Comparison of ENCODE assay signal across 30 mouse cellular contexts in the genomic region with DNA sequence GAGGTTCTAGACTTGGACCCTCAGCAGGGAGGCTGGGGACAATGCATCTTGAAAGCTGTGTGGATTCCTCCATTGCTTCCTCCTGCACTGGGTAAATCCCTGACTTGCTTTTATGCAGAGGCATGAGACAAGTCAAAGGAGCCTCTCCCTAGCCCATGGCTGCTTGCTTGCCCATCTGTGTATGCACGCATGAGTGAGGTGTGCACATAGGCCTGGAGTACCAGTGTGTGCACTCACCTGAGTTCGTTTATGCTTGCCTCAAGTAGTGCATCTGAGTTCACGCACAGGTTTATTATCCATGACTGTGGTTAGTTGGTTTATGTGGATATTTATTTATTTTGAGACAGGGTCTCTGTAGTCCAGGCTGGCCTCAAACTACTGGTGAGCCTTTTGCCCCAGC. TPM values are rescaled to one million over a fixed set of nuclear protein-coding genes. Genes with fewer than 3 reads are reported as not detected.
DNase-seq lines count a peak whose midpoint lies in the region; ATAC-seq lines count a peak whose summit lies in the region.
"Had no signal": no experiment of that assay in that cellular context is flagged by ENCODE, and none has a peak within 500 bp of the region (broad histone marks: within the 10 kb centered on the region; RNA-seq: fewer than 3 reads in every experiment).

No protein-coding gene starts in this region.

- H3K9ac ChIP-seq in kidney, embryonic 15.5 days: no peak overlapping the region
- H3K9ac ChIP-seq: embryonic facial prominence, embryonic 12.5 days; embryonic facial prominence, embryonic 15.5 days; forebrain, postnatal 0 days; heart, embryonic 15.5 days; hindbrain, embryonic 14.5 days had no signal

- WGBS in heart, embryonic 10.5 days: 94% methylated on average over 3 of the region's 3 CpGs
- WGBS in kidney, embryonic 15.5 days: 83% methylated on average over 3 of the region's 3 CpGs
- WGBS in limb, embryonic 10.5 days: 94% methylated on average over 3 of the region's 3 CpGs

- intact Hi-C loops in heart, postnatal 14 days (cut with DNase I): no loop called here

- H3K4me3 ChIP-seq in heart, embryonic 10.5 days: no peak overlapping the region
- no peak overlapping the region for H3K4me3 ChIP-seq in kidney, embryonic 15.5 days (replicated peaks)
- no peak overlapping the region for H3K4me3 ChIP-seq in limb, embryonic 10.5 days
- H3K4me3 ChIP-seq: embryonic facial prominence, embryonic 12.5 days; embryonic facial prominence, embryonic 15.5 days; heart, embryonic 15.5 days had no signal

- H3K27ac ChIP-seq in heart, embryonic 10.5 days: peak overlapping the region; percentile 84; the same call in 1 of the 2 replicates
- H3K27ac ChIP-seq in kidney, embryonic 15.5 days: peak overlapping the region; percentile 4; the same call in 1 of the 2 replicates
- peak overlapping the region; percentile 78; the same call in 1 of the 2 replicates for H3K27ac ChIP-seq in limb, embryonic 10.5 days
- H3K27ac ChIP-seq: embryonic facial prominence, embryonic 12.5 days; heart, embryonic 15.5 days; hindbrain, embryonic 14.5 days had no signal

- no peaks in the 10 kb centered on the region for H3K27me3 ChIP-seq in heart, embryonic 10.5 days (ENCODE audit: insufficient read depth, poor library complexity, severe bottlenecking)
- no peaks in the 10 kb centered on the region for H3K27me3 ChIP-seq in kidney, embryonic 15.5 days
- no peaks in the 10 kb centered on the region for H3K27me3 ChIP-seq in limb, embryonic 10.5 days (ENCODE audit: low read depth, poor library complexity, severe bottlenecking)
- H3K27me3 ChIP-seq: embryonic facial prominence, embryonic 12.5 days; embryonic facial prominence, embryonic 15.5 days; heart, embryonic 15.5 days had no signal

- H3K36me3 ChIP-seq in heart, embryonic 10.5 days: peaks cover under 1% of the 10 kb centered on the region; the same call in 1 of the 2 replicates
- H3K36me3 ChIP-seq in kidney, embryonic 15.5 days: 0 out of 2 replicates have a peak, but pooled peaks cover 2% of the 10 kb centered on the region
- H3K36me3 ChIP-seq in limb, embryonic 10.5 days: no peaks in the 10 kb centered on the region
- H3K36me3 ChIP-seq: embryonic facial prominence, embryonic 15.5 days; heart, embryonic 15.5 days had no signal

- no peaks in the 10 kb centered on the region for H3K9me3 ChIP-seq in heart, embryonic 10.5 days
- no peaks in the 10 kb centered on the region for H3K9me3 ChIP-seq in kidney, embryonic 15.5 days (replicated peaks)
- H3K9me3 ChIP-seq in limb, embryonic 10.5 days (replicated peaks): no peaks in the 10 kb centered on the region
- H3K9me3 ChIP-seq: embryonic facial prominence, embryonic 12.5 days; embryonic facial prominence, embryonic 15.5 days; heart, embryonic 15.5 days had no signal

- no peak for DNase-seq in heart, embryonic 10.5 days (ENCODE audit: low spot score)
- no peak for DNase-seq in heart, postnatal 14 days
- DNase-seq in kidney, adult 8-10 months: no peak
- no peak for DNase-seq in limb, embryonic 10.5 days (ENCODE audit: low spot score)
- DNase-seq: adrenal gland, adult 8-10 months; adrenal gland, postnatal 25 days; cerebellum, adult 18-20 months; cerebellum, adult 9-10 months; cerebellum, postnatal 25 days; forebrain, postnatal 0 days; gastrocnemius, postnatal 36 days; heart, postnatal 10 days; heart, postnatal 4 days; kidney, adult 18-20 months had no signal

- no peak overlapping the region for H3K4me2 ChIP-seq in kidney, embryonic 15.5 days
- H3K4me2 ChIP-seq: embryonic facial prominence, embryonic 12.5 days; embryonic facial prominence, embryonic 15.5 days; heart, embryonic 11.5 days; heart, embryonic 15.5 days; hindbrain, embryonic 14.5 days had no signal

- H3K4me1 ChIP-seq in heart, embryonic 10.5 days: peaks cover 68% of the 10 kb centered on the region
- peaks cover 51% of the 10 kb centered on the region for H3K4me1 ChIP-seq in kidney, embryonic 15.5 days
- H3K4me1 ChIP-seq in limb, embryonic 10.5 days: peaks cover 71% of the 10 kb centered on the region

- no peak for ATAC-seq in kidney, embryonic 15.5 days (replicated peaks; ENCODE audit: low FRiP score)
- ATAC-seq in frontal cortex, adult (ENCODE audit: low TSS enrichment): no peak
- ATAC-seq: activated CD4-positive, CD25-positive, alpha-beta regulatory T cell, adult 4 months; CD4-positive, CD25-positive, alpha-beta regulatory T cell, adult 4 months; forebrain, embryonic 14.5 days; forebrain, postnatal 0 days; hindbrain, postnatal 0 days; inflammation-experienced regulatory T-cells, adult 6 months had no signal

RNA-seq across cellular contexts. Expression of a gene that starts 9.7 kb away (rescaled TPM):
- 0.39 and 1.3 TPM in 2 replicates for polyA plus RNA-seq in heart, embryonic 10.5 days (2016; fragmentation: Nextera tagmentation; extraction: Ambion mirVana)
- not detected for total RNA-seq in heart, postnatal 14 days (2021)
- polyA plus RNA-seq in kidney, embryonic 15.5 days (2015; fragmentation: Nextera tagmentation; extraction: Ambion mirVana): 7.8 and 8.2 TPM in 2 replicates
- polyA plus RNA-seq in limb, embryonic 10.5 days (2016; fragmentation: Nextera tagmentation; extraction: Ambion mirVana): 3.1 and 4.1 TPM in 2 replicates
- total RNA-seq: common myeloid progenitor, adult 5-6 weeks; granulocyte monocyte progenitor cell, adult 5-6 weeks; heart, postnatal 10 days; heart, postnatal 4 days had no signal
- polyA plus RNA-seq: activated CD4-positive, CD25-positive, alpha-beta regulatory T cell, adult 4 months; forebrain, embryonic 11.5 days; inflammation-experienced regulatory T-cells, adult 6 months had no signal

RNA-seq across cellular contexts. Expression of a gene that starts 10.1 kb away (rescaled TPM):
- 0.09 and 0.18 TPM in 2 replicates for polyA plus RNA-seq in heart, embryonic 10.5 days (2016; fragmentation: Nextera tagmentation; extraction: Ambion mirVana)
- under 1 TPM in 1 of 2 experiments, not detected in 1; 0.22 TPM for total RNA-seq in heart, postnatal 14 days (2021)
- polyA plus RNA-seq in kidney, embryonic 15.5 days (2015; fragmentation: Nextera tagmentation; extraction: Ambion mirVana): 0.09 and 0.12 TPM in 2 replicates
- polyA plus RNA-seq in limb, embryonic 10.5 days (2016; fragmentation: Nextera tagmentation; extraction: Ambion mirVana): 0.51 and 0.72 TPM in 2 replicates
- total RNA-seq: adrenal gland, postnatal 25 days; common myeloid progenitor, adult 5-6 weeks; gastrocnemius, adult 8-10 months; gastrocnemius, postnatal 36 days had no signal
- polyA plus RNA-seq: activated CD4-positive, CD25-positive, alpha-beta regulatory T cell, adult 4 months; CD4-positive, CD25-positive, alpha-beta regulatory T cell, adult 4 months; embryonic facial prominence, embryonic 12.5 days; inflammation-experienced regulatory T-cells, adult 6 months had no signal

RNA-seq across cellular contexts. Expression of a gene that starts 38.4 kb away (rescaled TPM):
- polyA plus RNA-seq in heart, embryonic 10.5 days (2016; fragmentation: Nextera tagmentation; extraction: Ambion mirVana): 2.5 and 3.4 TPM in 2 replicates
- total RNA-seq in heart, postnatal 14 days (2021): 10 to 100 TPM; 22.4 to 22.5 TPM
- 4.0 and 4.3 TPM in 2 replicates for polyA plus RNA-seq in kidney, embryonic 15.5 days (2015; fragmentation: Nextera tagmentation; extraction: Ambion mirVana)
- polyA plus RNA-seq in limb, embryonic 10.5 days (2016; fragmentation: Nextera tagmentation; extraction: Ambion mirVana): 0.84 and 1.7 TPM in 2 replicates

Comparison
In these comparisons a context has a peak if more than half of its experiments do, and no peak if none do; other contexts are left out.
1. H3K27ac ChIP-seq: peak in every context shown above with its lines; median percentile 84 in heart, embryonic 10.5 days; 78 in limb, embryonic 10.5 days; 4 in kidney, embryonic 15.5 days.